Mouse (Mus musculus) CH12.LX (cell line): ENCODE results near the gene Mphosph6.

Experiments used
- CTCF ChIP-seq, 2 experiments: IDR thresholded peaks in 1 of 2; conservative IDR thresholded peaks in 1 of 2; 2 replicates each; pipeline ENCODE4 v1.5.1; 2011 to 2012; ENCODE audit warnings: low read depth in 2 of 2, low read length in 2 of 2, improper control_type of control experiment in 1 of 2, inconsistent platforms in 1 of 2, mild to moderate bottlenecking in 1 of 2, moderate library complexity in 1 of 2
- POLR2A ChIP-seq: IDR thresholded peaks from 2 replicates; pipeline ENCODE4 v1.6.1; 2011; ENCODE audit warnings: low read depth, mild to moderate bottlenecking, improper control_type of control experiment, low read length
- RCOR1 ChIP-seq: conservative IDR thresholded peaks from 2 replicates; pipeline ENCODE4 v1.6.1; 2012; ENCODE audit warnings: low read depth, mild to moderate bottlenecking, inconsistent platforms, low read length, improper control_type of control experiment
- TCF12 ChIP-seq: IDR thresholded peaks from 2 replicates; pipeline ENCODE4 v1.6.1; 2014; ENCODE audit warnings: low read depth, mild to moderate bottlenecking, inconsistent platforms, low read length, improper control_type of control experiment

DNA sequence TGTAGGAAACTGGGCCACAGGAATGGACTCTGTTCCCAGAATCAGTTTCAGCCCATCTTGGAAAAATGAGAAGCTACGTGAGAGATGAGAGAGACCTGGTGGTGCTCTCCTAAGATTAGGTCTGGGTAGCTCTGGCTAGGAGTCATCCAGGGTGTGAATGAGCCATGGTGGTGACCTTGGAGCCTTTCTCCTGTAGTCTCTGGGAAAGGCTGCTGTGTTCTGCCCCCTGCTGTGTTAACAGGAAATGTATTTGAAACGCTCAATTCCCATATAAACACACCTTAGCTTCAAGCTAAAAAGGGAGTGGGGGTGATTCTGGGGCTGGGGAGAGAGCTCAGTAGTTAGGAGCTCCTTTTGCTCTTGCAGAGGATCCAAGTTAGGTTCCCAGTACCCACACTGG lies 54.3 kb downstream of the Mphosph6 start:
- no peak for TF ChIP-seq CTCF (conservative IDR thresholded peaks at IDR 0.05 in 1 of 2, IDR thresholded peaks at IDR 0.05 in 1 of 2; ENCODE audit: low read depth in 2 of 2, low read length in 2 of 2)
- no peak for TF ChIP-seq RCOR1
- no peak for TF ChIP-seq POLR2A
- no peak for TF ChIP-seq TCF12
